Mouse (Mus musculus) liver, adult 2 months (tissue): ENCODE measurements at regions not wholly inside any gene's neighbourhood (a gene's known extent, or its start where the extent isn't known, plus 50 kb on each side); places are given as distances from the start of the nearest gene placed in this dataset.

Experiments used
- DNase-seq: peaks from one replicate; pipeline ENCODE4 v3.0.0-alpha.2; 2011; ENCODE audit warnings: low read depth, low spot score; ENCODE audit errors: extremely low read depth
- H3K27ac ChIP-seq: fragments of 200-500 bp; replicated peaks from 2 replicates; pipeline ENCODE4 v1.5.1; 2012; ENCODE audit warnings: low read depth, mild to moderate bottlenecking, control low read depth, inconsistent platforms, low read length; ENCODE audit not compliant: insufficient read depth
- H3K27me3 ChIP-seq: fragments of 200-500 bp; 2 replicates; pipeline ENCODE4 v1.6.1; 2012; ENCODE audit warnings: mild to moderate bottlenecking, moderate library complexity, low read length, inconsistent platforms; ENCODE audit not compliant: control insufficient read depth, insufficient read depth
- H3K36me3 ChIP-seq: fragments of 200-500 bp; 2 replicates; pipeline ENCODE4 v1.6.1; 2012; ENCODE audit warnings: low read length, inconsistent platforms; ENCODE audit not compliant: control insufficient read depth, insufficient read depth
- H3K4me1 ChIP-seq: fragments of 200-500 bp; 2 replicates; pipeline ENCODE4 v1.6.1; 2011; ENCODE audit warnings: low read length; ENCODE audit not compliant: control insufficient read depth, insufficient read depth
- H3K4me3 ChIP-seq: fragments of 200-500 bp; 2 replicates; pipeline ENCODE4 v1.5.1; 2011; ENCODE audit warnings: low read depth, mild to moderate bottlenecking, control low read depth, low read length, moderate library complexity; ENCODE audit not compliant: insufficient read depth
- H3K79me2 ChIP-seq: fragments of 200-500 bp; 2 replicates; pipeline ENCODE4 v1.6.1; 2012; ENCODE audit warnings: inconsistent platforms, mild to moderate bottlenecking, low read length, moderate library complexity; ENCODE audit not compliant: control insufficient read depth, insufficient read depth
- H3K9ac ChIP-seq: fragments of 200-500 bp; 2 replicates; pipeline ENCODE4 v1.6.1; 2012; ENCODE audit warnings: low read depth, mild to moderate bottlenecking, control low read depth, inconsistent platforms, low read length
- CTCF ChIP-seq: fragments of 200-500 bp; IDR thresholded peaks from 2 replicates; pipeline ENCODE4 v1.5.1; 2011; ENCODE audit warnings: low read depth, low read length, control low read depth
- POLR2A ChIP-seq: fragments of 200-500 bp; IDR thresholded peaks from 2 replicates; pipeline ENCODE4 v1.6.1; 2011; ENCODE audit warnings: low read length, control low read depth; ENCODE audit not compliant: insufficient read depth; ENCODE audit errors: extremely low read depth
- WGBS: fragments of 180-500 bp; shearing (Covaris S2); methylation state at CpG from one replicate; pipeline ENCODE4 v1.1.7; 2018; 5-methylcytosine and 5-hydroxymethylcytosine counted together

GRCm38 (mm10) chr11:10952914-10953313, 161.1 kb upstream of the Vwc2 start:
- no peak for TF ChIP-seq CTCF
- TF ChIP-seq POLR2A, result no peak
- Histone ChIP-seq H3K4me1 (no peaks in the 10 kb centered on the region), H3K36me3 (no peaks in the 10 kb centered on the region), H3K27ac (no peak overlapping the region), H3K79me2 (no peaks in the 10 kb centered on the region), H3K27me3 (no peaks in the 10 kb centered on the region), H3K4me3 (no peak overlapping the region), H3K9ac (no peak overlapping the region)
- no peak for DNase-seq
- 74% methylated on average over 4 of the region's 4 CpGs for WGBS
